Mouse (Mus musculus): Measurements from ENCODE around the gene Hoxc8. TPM values are rescaled to one million over a fixed set of nuclear protein-coding genes. Genes with fewer than 3 reads are reported as not detected.

Gene Hoxc8
- polyA plus RNA-seq, 1 experiment from 2014 or later = 3.0 TPM

- H3K36me3 ChIP-seq = no peaks in the 10 kb centered on the region
- H3K27ac ChIP-seq = no peak overlapping the region
- H3K27me3 ChIP-seq = peaks cover 97% of the 10 kb centered on the region
- 1% methylated on average over 26 of the region's 26 CpGs for WGBS
- no peaks in the 10 kb centered on the region for H3K9me3 ChIP-seq
- H3K9ac ChIP-seq = no peak overlapping the region
- peaks cover 23% of the 10 kb centered on the region for H3K4me1 ChIP-seq
- H3K4me2 ChIP-seq (replicated peaks) = peak overlapping the region; percentile 11; the same call in 1 of the 2 replicates
- H3K4me3 ChIP-seq = no peak overlapping the region
- ATAC-seq (ENCODE audit: low FRiP score, low read depth) = no peak
These were observed 42.5 kb downstream of the Hoxc8 start for GRCm38 (mm10) chr15:103032646-103033575.

- WGBS = 3% methylated on average over 24 of the region's 24 CpGs
- H3K27me3 ChIP-seq = peaks cover 97% of the 10 kb centered on the region
- H3K4me3 ChIP-seq = peak overlapping the region; percentile 39
- no peaks in the 10 kb centered on the region for H3K9me3 ChIP-seq
- peak overlapping the region; percentile 61 for H3K4me2 ChIP-seq (replicated peaks)
- H3K36me3 ChIP-seq = no peaks in the 10 kb centered on the region
- H3K9ac ChIP-seq = peak overlapping the region; percentile 35; the same call in 1 of the 2 replicates
- no peak; the same call in 1 of the 2 replicates for ATAC-seq (ENCODE audit: low FRiP score, low read depth)
- H3K4me1 ChIP-seq = peaks cover 23% of the 10 kb centered on the region
- H3K27ac ChIP-seq = no peak overlapping the region
These were observed 43.8 kb downstream of the Hoxc8 start for GRCm38 (mm10) chr15:103034043-103034806.

- peaks cover 99% of the 10 kb centered on the region for H3K27me3 ChIP-seq
- H3K9me3 ChIP-seq = no peaks in the 10 kb centered on the region
- peak overlapping the region; percentile 39 for H3K4me3 ChIP-seq
- no peaks in the 10 kb centered on the region for H3K36me3 ChIP-seq
- peak overlapping the region; percentile 35; the same call in 1 of the 2 replicates for H3K9ac ChIP-seq
- ATAC-seq (ENCODE audit: low FRiP score, low read depth) = peak; percentile 55; the same call in 1 of the 2 replicates
- H3K4me1 ChIP-seq = peaks cover 23% of the 10 kb centered on the region
- 2% methylated on average over 34 of the region's 34 CpGs for WGBS
- peak overlapping the region; percentile 61 for H3K4me2 ChIP-seq (replicated peaks)
- no peak overlapping the region for H3K27ac ChIP-seq
These were observed 44.6 kb downstream of the Hoxc8 start for GRCm38 (mm10) chr15:103034807-103035547.

GRCm38 (mm10) chr15:103035548-103035881, 45.1 kb downstream of the Hoxc8 start:
- no peak overlapping the region for H3K27ac ChIP-seq
- peaks cover 99% of the 10 kb centered on the region for H3K27me3 ChIP-seq
- H3K4me2 ChIP-seq (replicated peaks) = peak overlapping the region; percentile 61
- peaks cover 25% of the 10 kb centered on the region for H3K4me1 ChIP-seq
- no peak overlapping the region for H3K9ac ChIP-seq
- 5% methylated on average over 14 of the region's 14 CpGs for WGBS
- H3K9me3 ChIP-seq = no peaks in the 10 kb centered on the region
- no peak for ATAC-seq (ENCODE audit: low FRiP score, low read depth)
- no peaks in the 10 kb centered on the region for H3K36me3 ChIP-seq
- H3K4me3 ChIP-seq = peak overlapping the region; percentile 39

- Histone ChIP-seq H3K4me2 (replicated peaks) (no peak overlapping the region), H3K27ac (no peak overlapping the region), H3K4me3 (no peak overlapping the region), H3K27me3 (peaks cover 99% of the 10 kb centered on the region), H3K9ac (no peak overlapping the region), H3K4me1 (peaks cover 29% of the 10 kb centered on the region), H3K36me3 (no peaks in the 10 kb centered on the region), H3K9me3 (no peaks in the 10 kb centered on the region)
- 29% methylated on average over 1 of the region's 1 CpGs for WGBS
- ATAC-seq (ENCODE audit: low FRiP score, low read depth) = no peak
These were observed 47.2 kb downstream of the Hoxc8 start for GRCm38 (mm10) chr15:103037579-103037978.

GRCm38 (mm10) chr15:103038701-103039480, 48.5 kb downstream of the Hoxc8 start:
- Histone ChIP-seq H3K4me2 (replicated peaks) (no peak overlapping the region), H3K9ac (no peak overlapping the region), H3K9me3 (no peaks in the 10 kb centered on the region), H3K4me3 (no peak overlapping the region), H3K36me3 (no peaks in the 10 kb centered on the region), H3K4me1 (peaks cover 25% of the 10 kb centered on the region), H3K27me3 (peaks cover 100% of the 10 kb centered on the region), H3K27ac (no peak overlapping the region)
- ATAC-seq (ENCODE audit: low FRiP score, low read depth) = no peak
- WGBS = 24% methylated on average over 10 of the region's 10 CpGs

GRCm38 (mm10) chr15:103039609-103040008, 49.2 kb downstream of the Hoxc8 start:
- WGBS = 16% methylated on average over 3 of the region's 3 CpGs
- ATAC-seq (ENCODE audit: low FRiP score, low read depth) = no peak
- no peaks in the 10 kb centered on the region for H3K9me3 ChIP-seq
- peaks cover 100% of the 10 kb centered on the region for H3K27me3 ChIP-seq
- no peak overlapping the region for H3K27ac ChIP-seq
- H3K4me2 ChIP-seq (replicated peaks) = no peak overlapping the region
- H3K4me1 ChIP-seq = peaks cover 20% of the 10 kb centered on the region
- no peak overlapping the region for H3K9ac ChIP-seq
- no peak overlapping the region for H3K4me3 ChIP-seq
- H3K36me3 ChIP-seq = no peaks in the 10 kb centered on the region

- H3K36me3 ChIP-seq = no peaks in the 10 kb centered on the region
- H3K4me2 ChIP-seq (replicated peaks) = peak overlapping the region; percentile 36
- H3K4me1 ChIP-seq = peaks cover 10% of the 10 kb centered on the region
- H3K9ac ChIP-seq = no peak overlapping the region
- H3K9me3 ChIP-seq = no peaks in the 10 kb centered on the region
- no peak for ATAC-seq (ENCODE audit: low FRiP score, low read depth)
- H3K27ac ChIP-seq = no peak overlapping the region
- peaks cover 96% of the 10 kb centered on the region for H3K27me3 ChIP-seq
- WGBS = 17% methylated on average over 12 of the region's 12 CpGs
- H3K4me3 ChIP-seq = no peak overlapping the region
These were observed 50.2 kb downstream of the Hoxc8 start for GRCm38 (mm10) chr15:103040601-103041000.

- no peak overlapping the region for H3K4me3 ChIP-seq
- H3K4me2 ChIP-seq (replicated peaks) = no peak overlapping the region
- no peak for ATAC-seq (ENCODE audit: low FRiP score, low read depth)
- H3K9ac ChIP-seq = no peak overlapping the region
- 23% methylated on average over 5 of the region's 5 CpGs for WGBS
- H3K27me3 ChIP-seq = peaks cover 92% of the 10 kb centered on the region
- no peak overlapping the region for H3K27ac ChIP-seq
- no peaks in the 10 kb centered on the region for H3K36me3 ChIP-seq
- H3K9me3 ChIP-seq = no peaks in the 10 kb centered on the region
- H3K4me1 ChIP-seq = peaks cover 10% of the 10 kb centered on the region
These were observed 51.2 kb downstream of the Hoxc8 start for GRCm38 (mm10) chr15:103041613-103042012.

GRCm38 (mm10) chr15:103042209-103042608, 51.8 kb downstream of the Hoxc8 start:
- no peak for ATAC-seq (ENCODE audit: low FRiP score, low read depth)
- Histone ChIP-seq H3K27me3 (peaks cover 90% of the 10 kb centered on the region), H3K4me1 (peaks cover 10% of the 10 kb centered on the region), H3K4me2 (replicated peaks) (no peak overlapping the region), H3K4me3 (no peak overlapping the region), H3K36me3 (no peaks in the 10 kb centered on the region), H3K9me3 (no peaks in the 10 kb centered on the region), H3K9ac (no peak overlapping the region), H3K27ac (no peak overlapping the region)
- WGBS = 6% methylated on average over 1 of the region's 1 CpGs

Measured in limb, embryonic 13.5 days (tissue).